Mouse (Mus musculus) C2C12 (cell line): Measurements from ENCODE around the gene Ugt1a9.

Experiments
- CEBPB ChIP-seq: IDR thresholded peaks from one replicate; pipeline ENCODE4 v1.6.1; 2011; ENCODE audit warnings: low read depth, mild to moderate bottlenecking, control low read depth, moderate library complexity
- CTCF ChIP-seq: IDR thresholded peaks from one replicate; pipeline ENCODE4 v1.5.1; 2011; ENCODE audit not compliant: control insufficient read depth, insufficient read depth, insufficient read length
- FOSL1 ChIP-seq: IDR thresholded peaks from one replicate; pipeline ENCODE4 v1.8.0; 2011; ENCODE audit warnings: mild to moderate bottlenecking, low read length; ENCODE audit not compliant: poor library complexity, insufficient read depth, severe bottlenecking
- MAX ChIP-seq: IDR thresholded peaks from one replicate; pipeline ENCODE4 v1.6.1; 2011; ENCODE audit warnings: mild to moderate bottlenecking, control low read depth
- MYOD1 ChIP-seq: IDR thresholded peaks from one replicate; pipeline ENCODE4 v1.6.1; 2011; ENCODE audit warnings: low read depth; ENCODE audit not compliant: control insufficient read depth, insufficient read length
- MYOG ChIP-seq: IDR thresholded peaks from one replicate; pipeline ENCODE4 v1.6.1; 2011; ENCODE audit not compliant: control insufficient read depth, insufficient read length; ENCODE audit errors: extremely low read depth
- USF1 ChIP-seq: IDR thresholded peaks from one replicate; pipeline ENCODE4 v1.6.1; 2011; ENCODE audit warnings: low read depth, mild to moderate bottlenecking, control low read depth, moderate library complexity

DNA sequence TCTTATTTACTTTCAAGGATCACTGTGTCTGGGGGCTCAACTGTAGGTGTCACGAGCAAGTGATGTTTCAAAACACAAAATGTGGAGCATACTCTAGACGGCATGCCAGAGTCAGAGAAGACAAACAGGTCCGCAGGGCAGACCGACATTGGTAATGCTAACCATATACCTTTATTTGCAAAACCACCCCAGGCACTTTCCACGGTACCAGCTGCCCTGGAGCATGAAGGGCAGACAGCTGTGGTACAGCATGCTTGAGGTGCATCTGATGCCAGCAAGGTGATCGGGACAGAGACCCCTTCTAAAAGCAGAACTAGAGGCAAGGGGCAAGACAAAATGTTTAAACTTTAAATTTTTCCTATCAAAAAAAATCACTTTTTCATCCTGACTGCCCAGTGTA lies 192.4 kb downstream of the Ugt1a9 start:
- TF ChIP-seq CTCF (no peak), MYOD1 (no peak), MAX (no peak), CEBPB (no peak), USF1 (no peak), MYOG (no peak), FOSL1 (no peak)
